Mouse (Mus musculus) megakaryocyte, embryonic 14.5 days (primary cell): ENCODE data around the gene Akap5.

Experiments used
- FLI1 ChIP-seq: IDR thresholded peaks from 2 replicates; pipeline ENCODE4 v1.6.1; 2012; ENCODE audit warnings: low read length, inconsistent platforms, mixed read lengths
- GATA1 ChIP-seq: IDR thresholded peaks from 3 replicates; pipeline ENCODE4 v1.6.1; 2012; ENCODE audit warnings: mixed read lengths, low read length, inconsistent platforms, borderline replicate concordance

GRCm38 (mm10) chr12:76303474-76303873 is 21.2 kb upstream of the Akap5 start:
- no peak for TF ChIP-seq GATA1
- TF ChIP-seq FLI1, result no peak
